Mouse (Mus musculus): ENCODE data around the gene Mob3a. TPM values are rescaled to one million over a fixed set of nuclear protein-coding genes. Genes with fewer than 3 reads are reported as not detected.

The Mob3a gene
- total and polyA plus RNA-seq, 2 experiments from 2014 or later, result 10.8 to 15.0 TPM

GRCm38 (mm10) chr10:80665981-80666733, 35.6 kb downstream of the Mob3a start:
- peak overlapping the region; percentile 98 for H3K27ac ChIP-seq (ENCODE audit: low read depth)
- WGBS, result 70% methylated on average over 10 of the region's 10 CpGs
- no peak overlapping the region for H3K4me3 ChIP-seq (ENCODE audit: low read depth, low read length)
- ATAC-seq (ENCODE audit: insufficient read depth, low read depth), result no peak
- no peak overlapping the region for H3K4me2 ChIP-seq (ENCODE audit: low read depth, low read length)
- H3K27me3 ChIP-seq (ENCODE audit: control insufficient read depth, insufficient read depth, low read length), result no peaks in the 10 kb centered on the region
- peak overlapping the region; percentile 7; the same call in 1 of the 2 replicates for H3K9ac ChIP-seq (replicated peaks; ENCODE audit: low read depth, low read length)
- no peak for DNase-seq (ENCODE audit: low spot score)
- H3K4me1 ChIP-seq (ENCODE audit: control insufficient read depth, insufficient read depth), result peaks cover 34% of the 10 kb centered on the region
- peak; percentile 22; the same call in 1 of the 2 replicates for TF ChIP-seq CTCF (IDR thresholded peaks at IDR 0.05; ENCODE audit: low read depth)
- TF ChIP-seq EP300 (IDR thresholded peaks at IDR 0.05; ENCODE audit: low read depth), result no peak
- H3K36me3 ChIP-seq (replicated peaks; ENCODE audit: control insufficient read depth, insufficient read depth, low read length), result peaks cover 50% of the 10 kb centered on the region
- no peaks in the 10 kb centered on the region for H3K9me3 ChIP-seq (replicated peaks; ENCODE audit: control insufficient read depth, low read length)

DNA sequence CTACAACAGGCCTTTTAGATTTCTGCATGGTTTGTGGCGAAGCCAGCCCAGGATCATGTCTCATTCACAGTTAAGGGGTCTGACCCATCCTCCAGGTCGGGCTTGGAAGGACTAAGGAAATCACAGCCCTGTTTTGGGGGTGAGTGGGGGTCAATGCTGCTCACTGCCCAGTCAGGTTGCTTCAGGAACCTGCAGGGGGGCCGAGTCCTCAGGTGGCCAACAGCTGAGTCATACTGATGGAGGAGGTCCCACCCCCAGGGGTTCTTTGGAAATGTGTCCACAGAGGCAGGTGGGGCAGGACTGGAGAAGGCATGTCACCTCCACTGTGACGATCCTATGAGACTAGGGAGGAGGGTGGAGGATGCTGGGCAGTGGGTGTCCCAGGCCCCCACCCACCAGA, 36.3 kb downstream of the Mob3a start:
- TF ChIP-seq EP300 (IDR thresholded peaks at IDR 0.05; ENCODE audit: low read depth) (no peak), CTCF (IDR thresholded peaks at IDR 0.05; ENCODE audit: low read depth) (no peak)
- H3K27ac ChIP-seq (ENCODE audit: low read depth), result peak overlapping the region; percentile 98
- no peaks in the 10 kb centered on the region for H3K9me3 ChIP-seq (replicated peaks; ENCODE audit: control insufficient read depth, low read length)
- WGBS, result 38% methylated on average over 4 of the region's 4 CpGs
- peaks cover 43% of the 10 kb centered on the region for H3K36me3 ChIP-seq (replicated peaks; ENCODE audit: control insufficient read depth, insufficient read depth, low read length)
- ATAC-seq (ENCODE audit: insufficient read depth, low read depth), result no peak
- H3K4me1 ChIP-seq (ENCODE audit: control insufficient read depth, insufficient read depth), result peaks cover 27% of the 10 kb centered on the region
- H3K9ac ChIP-seq (replicated peaks; ENCODE audit: low read depth, low read length), result peak overlapping the region; percentile 7
- no peak for DNase-seq (ENCODE audit: low spot score)
- no peak overlapping the region for H3K4me3 ChIP-seq (ENCODE audit: low read depth, low read length)
- H3K4me2 ChIP-seq (ENCODE audit: low read depth, low read length), result 0 out of 2 replicates have a peak overlapping the region, but pooled peaks have one; percentile 48
- H3K27me3 ChIP-seq (ENCODE audit: control insufficient read depth, insufficient read depth, low read length), result no peaks in the 10 kb centered on the region

DNA sequence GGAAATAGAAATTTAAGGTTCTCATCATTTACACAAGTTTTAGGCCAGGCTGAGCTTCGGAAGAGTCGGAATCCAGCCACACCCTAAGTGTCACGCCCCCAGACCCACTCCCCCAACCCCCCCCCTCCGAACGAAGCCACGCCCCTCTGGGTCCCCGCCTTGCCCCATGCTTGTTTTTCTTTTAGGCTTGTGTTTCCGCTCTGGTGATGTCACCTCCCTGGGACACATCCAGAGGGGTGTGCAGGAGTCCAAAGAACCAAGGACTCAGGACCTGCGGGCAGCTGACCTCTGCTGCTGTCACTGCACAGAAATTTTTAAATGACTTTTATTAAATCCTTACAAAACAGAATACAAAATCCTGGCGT, 36.8 kb downstream of the Mob3a start:
- 10% methylated on average over 10 of the region's 10 CpGs for WGBS
- peaks cover 40% of the 10 kb centered on the region for H3K36me3 ChIP-seq (replicated peaks; ENCODE audit: control insufficient read depth, insufficient read depth, low read length)
- no peak for TF ChIP-seq EP300 (IDR thresholded peaks at IDR 0.05; ENCODE audit: low read depth)
- no peak for TF ChIP-seq CTCF (IDR thresholded peaks at IDR 0.05; ENCODE audit: low read depth)
- peak overlapping the region; percentile 7; the same call in 1 of the 2 replicates for H3K9ac ChIP-seq (replicated peaks; ENCODE audit: low read depth, low read length)
- peak overlapping the region; percentile 48 for H3K4me2 ChIP-seq (ENCODE audit: low read depth, low read length)
- H3K4me1 ChIP-seq (ENCODE audit: control insufficient read depth, insufficient read depth), result peaks cover 23% of the 10 kb centered on the region
- DNase-seq (ENCODE audit: low spot score) (peak; percentile 81), ATAC-seq (ENCODE audit: insufficient read depth, low read depth) (peak; percentile 74)
- H3K9me3 ChIP-seq (replicated peaks; ENCODE audit: control insufficient read depth, low read length), result no peaks in the 10 kb centered on the region
- no peaks in the 10 kb centered on the region for H3K27me3 ChIP-seq (ENCODE audit: control insufficient read depth, insufficient read depth, low read length)
- peak overlapping the region; percentile 20; the same call in 1 of the 2 replicates for H3K4me3 ChIP-seq (ENCODE audit: low read depth, low read length)
- H3K27ac ChIP-seq (ENCODE audit: low read depth), result peak overlapping the region; percentile 98

- DNase-seq (ENCODE audit: low spot score) (peak; percentile 95), ATAC-seq (ENCODE audit: insufficient read depth, low read depth) (peak; percentile 93)
- H3K9me3 ChIP-seq (replicated peaks; ENCODE audit: control insufficient read depth, low read length), result no peaks in the 10 kb centered on the region
- peak overlapping the region; percentile 98 for H3K27ac ChIP-seq (ENCODE audit: low read depth)
- H3K36me3 ChIP-seq (replicated peaks; ENCODE audit: control insufficient read depth, insufficient read depth, low read length), result peaks cover 34% of the 10 kb centered on the region
- H3K27me3 ChIP-seq (ENCODE audit: control insufficient read depth, insufficient read depth, low read length), result no peaks in the 10 kb centered on the region
- peak overlapping the region; percentile 48 for H3K4me2 ChIP-seq (ENCODE audit: low read depth, low read length)
- peaks cover 18% of the 10 kb centered on the region for H3K4me1 ChIP-seq (ENCODE audit: control insufficient read depth, insufficient read depth)
- WGBS, result 6% methylated on average over 16 of the region's 16 CpGs
- H3K9ac ChIP-seq (replicated peaks; ENCODE audit: low read depth, low read length), result no peak overlapping the region
- peak overlapping the region; percentile 20; the same call in 1 of the 2 replicates for H3K4me3 ChIP-seq (ENCODE audit: low read depth, low read length)
- TF ChIP-seq CTCF (IDR thresholded peaks at IDR 0.05; ENCODE audit: low read depth), result no peak
- TF ChIP-seq EP300 (IDR thresholded peaks at IDR 0.05; ENCODE audit: low read depth), result peak; percentile 92
Observed at GRCm38 (mm10) chr10:80664197-80665015, 37.4 kb downstream of the Mob3a start.

DNA sequence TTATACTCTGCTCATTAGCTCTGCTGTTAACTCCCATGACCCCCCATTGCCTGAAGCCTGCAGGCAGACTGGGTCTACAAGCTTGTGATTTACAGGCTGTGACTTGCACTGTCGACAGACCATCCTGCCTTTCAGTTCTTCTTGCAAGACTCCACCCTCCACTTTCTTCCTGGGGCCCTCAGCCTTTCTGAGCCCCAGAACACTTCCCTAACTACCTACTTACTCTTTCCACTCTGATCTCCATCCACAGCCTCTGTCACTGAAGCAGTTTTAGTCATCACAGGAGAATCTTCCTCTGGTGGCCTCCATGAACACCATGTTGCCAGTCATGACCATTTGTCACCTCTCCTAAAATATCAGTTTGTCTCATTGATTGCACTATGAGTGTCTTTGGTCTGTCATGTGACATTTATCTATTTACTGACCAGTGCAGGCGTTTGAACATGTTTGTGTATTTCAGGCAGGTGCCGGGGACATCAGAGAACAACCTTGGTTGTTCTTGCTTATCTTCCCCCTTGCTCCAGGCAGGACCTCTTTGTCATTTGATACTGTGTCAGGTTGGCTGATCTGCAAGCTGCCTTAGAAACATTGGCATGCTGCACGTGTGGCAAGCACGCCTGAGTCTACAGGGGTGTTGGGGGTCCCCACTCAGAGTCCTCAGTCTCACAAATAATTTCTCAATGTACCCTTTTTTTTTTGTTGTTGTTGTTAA, 38.1 kb downstream of the Mob3a start:
- Histone ChIP-seq H3K4me3 (ENCODE audit: low read depth, low read length) (no peak overlapping the region), H3K36me3 (replicated peaks; ENCODE audit: control insufficient read depth, insufficient read depth, low read length) (peaks cover 27% of the 10 kb centered on the region), H3K4me2 (ENCODE audit: low read depth, low read length) (no peak overlapping the region), H3K9me3 (replicated peaks; ENCODE audit: control insufficient read depth, low read length) (no peaks in the 10 kb centered on the region), H3K27ac (ENCODE audit: low read depth) (peak overlapping the region; percentile 98), H3K27me3 (ENCODE audit: control insufficient read depth, insufficient read depth, low read length) (no peaks in the 10 kb centered on the region), H3K4me1 (ENCODE audit: control insufficient read depth, insufficient read depth) (peaks cover 17% of the 10 kb centered on the region), H3K9ac (replicated peaks; ENCODE audit: low read depth, low read length) (0 out of 2 replicates have a peak overlapping the region, but pooled peaks have one; percentile 17)
- ATAC-seq (ENCODE audit: insufficient read depth, low read depth), result no peak
- DNase-seq (ENCODE audit: low spot score), result peak; percentile 50
- 25% methylated on average over 5 of the region's 5 CpGs for whole genome bisulfite sequencing
- TF ChIP-seq EP300 (IDR thresholded peaks at IDR 0.05; ENCODE audit: low read depth) (peak; percentile 75; the same call in 1 of the 2 replicates), CTCF (IDR thresholded peaks at IDR 0.05; ENCODE audit: low read depth) (no peak)

All from heart, postnatal 0 days (tissue).